Mouse (Mus musculus) limb, embryonic 11.5 days (tissue): Measurements from ENCODE around the gene Rad18. TPM values are rescaled to one million over a fixed set of nuclear protein-coding genes. Genes with fewer than 3 reads are reported as not detected.

Experiments used
- ATAC-seq: fragments of 200-750 bp; cut with Nextera tagmentation; 2 replicates; pipeline ENCODE4 v1.8.0; 2017; ENCODE audit warnings: low read depth; ENCODE audit not compliant: insufficient number of reproducible peaks, low FRiP score, low TSS enrichment
- DNase-seq: peaks from one replicate; pipeline ENCODE4 v3.0.0-alpha.2; 2015; ENCODE audit warnings: low spot score
- H3K27ac ChIP-seq: fragments of 300-500 bp; sonication (generic); replicated peaks from 2 replicates; pipeline ENCODE4 v1.5.1; 2014; ENCODE audit warnings: low read depth, mild to moderate bottlenecking, low read length
- H3K27me3 ChIP-seq: fragments of 300-500 bp; sonication (generic); 2 replicates; pipeline ENCODE4 v1.6.1; 2014; ENCODE audit warnings: mild to moderate bottlenecking, low read length, mixed read lengths; ENCODE audit not compliant: control insufficient read depth, insufficient read depth
- H3K36me3 ChIP-seq: fragments of 300-500 bp; sonication (generic); 2 replicates; pipeline ENCODE4 v1.6.1; 2014; ENCODE audit warnings: mild to moderate bottlenecking, low read length, moderate library complexity, mixed read lengths; ENCODE audit not compliant: control insufficient read depth, insufficient read depth
- H3K4me1 ChIP-seq: fragments of 300-500 bp; sonication (generic); 2 replicates; pipeline ENCODE4 v1.6.1; 2014; ENCODE audit warnings: low read length, mixed read lengths; ENCODE audit not compliant: control insufficient read depth, insufficient read depth
- H3K4me2 ChIP-seq: fragments of 300-500 bp; sonication (generic); 2 replicates; pipeline ENCODE4 v1.6.1; 2014; ENCODE audit warnings: low read depth, mild to moderate bottlenecking, moderate library complexity; ENCODE audit not compliant: severe bottlenecking
- H3K4me3 ChIP-seq: fragments of 300-500 bp; sonication (generic); 2 replicates; pipeline ENCODE4 v1.5.1; 2014; ENCODE audit warnings: low read depth, low read length
- H3K9ac ChIP-seq: fragments of 300-500 bp; sonication (generic); 2 replicates; pipeline ENCODE4 v1.6.1; 2014; ENCODE audit warnings: mild to moderate bottlenecking, low read length
- H3K9me3 ChIP-seq: fragments of 300-500 bp; sonication (generic); 2 replicates; pipeline ENCODE4 v1.6.1; 2016; ENCODE audit warnings: low read length; ENCODE audit not compliant: control insufficient read depth
- WGBS: fragments of 180-500 bp; shearing (Covaris S2); extraction: QIAGEN DNeasy Blood & Tissue Kit; methylation state at CpG from one replicate; pipeline ENCODE4 v1.1.7; 2014; 5-methylcytosine and 5-hydroxymethylcytosine counted together
- polyA plus RNA-seq: library from polyadenylated mRNA; unstranded; fragments of >200 nt; fragmentation: Nextera tagmentation; extraction: Ambion mirVana; gene quantifications from 2 replicates; pipeline ENCODE4 v1.2.1, GENCODE M21; 2014

Gene Rad18
- polyA plus RNA-seq, 1 experiment from 2014 or later = 43.2 TPM

- ATAC-seq = no peak
- DNase-seq = no peak
- WGBS = 88% methylated on average over 4 of the region's 4 CpGs
Observed at GRCm38 (mm10) chr6:112586999-112587398, 109.5 kb downstream of the Rad18 start.

GRCm38 (mm10) chr6:112584961-112585360 is 111.5 kb downstream of the Rad18 start:
- no peak overlapping the region for H3K9ac ChIP-seq
- ATAC-seq = no peak
- H3K4me3 ChIP-seq = no peak overlapping the region
- no peaks in the 10 kb centered on the region for H3K4me1 ChIP-seq
- no peak overlapping the region for H3K4me2 ChIP-seq
- 79% methylated on average over 5 of the region's 5 CpGs for WGBS
- H3K36me3 ChIP-seq = no peaks in the 10 kb centered on the region
- no peak overlapping the region for H3K27ac ChIP-seq
- H3K27me3 ChIP-seq = no peaks in the 10 kb centered on the region
- H3K9me3 ChIP-seq = no peaks in the 10 kb centered on the region
- no peak for DNase-seq

More at GRCm38 (mm10) chr6:112586999-112587398, 109.5 kb downstream of the Rad18 start:
- no peaks in the 10 kb centered on the region for H3K27me3 ChIP-seq
- H3K4me1 ChIP-seq = no peaks in the 10 kb centered on the region
- no peaks in the 10 kb centered on the region for H3K9me3 ChIP-seq
- no peak overlapping the region for H3K4me3 ChIP-seq
- H3K27ac ChIP-seq = no peak overlapping the region
- no peak overlapping the region for H3K4me2 ChIP-seq
- H3K9ac ChIP-seq = no peak overlapping the region
- no peaks in the 10 kb centered on the region for H3K36me3 ChIP-seq

DNA sequence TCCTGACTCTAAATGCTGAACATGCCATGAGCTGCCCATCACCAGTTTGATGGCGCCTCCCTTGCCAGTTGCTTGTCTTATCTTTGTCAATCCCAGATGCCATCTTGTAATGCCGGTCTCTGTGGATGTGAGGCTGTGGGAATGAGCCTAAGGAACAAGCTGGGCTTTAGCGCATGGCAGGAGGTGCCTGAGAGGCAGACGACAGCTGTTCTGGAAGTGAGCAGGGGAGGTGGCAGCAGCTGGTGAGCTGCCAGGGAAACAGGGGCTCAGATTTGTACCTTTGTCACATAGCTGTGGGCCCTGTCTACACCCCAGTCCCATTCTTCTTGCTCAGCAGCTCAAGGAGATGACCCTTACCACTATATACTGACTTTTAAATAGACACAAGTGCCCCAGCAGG is 114.5 kb downstream of the Rad18 start:
- no peak for ATAC-seq
- no peaks in the 10 kb centered on the region for H3K9me3 ChIP-seq
- no peaks in the 10 kb centered on the region for H3K27me3 ChIP-seq
- no peaks in the 10 kb centered on the region for H3K36me3 ChIP-seq
- no peak overlapping the region for H3K9ac ChIP-seq
- DNase-seq = no peak
- no peak overlapping the region for H3K4me3 ChIP-seq
- no peaks in the 10 kb centered on the region for H3K4me1 ChIP-seq
- H3K27ac ChIP-seq = no peak overlapping the region
- 75% methylated on average over 4 of the region's 4 CpGs for WGBS
- no peak overlapping the region for H3K4me2 ChIP-seq

- no peak overlapping the region for H3K4me3 ChIP-seq
- H3K4me1 ChIP-seq = no peaks in the 10 kb centered on the region
- H3K4me2 ChIP-seq = no peak overlapping the region
- no peak overlapping the region for H3K9ac ChIP-seq
- WGBS = 83% methylated on average over 5 of the region's 5 CpGs
- H3K36me3 ChIP-seq = no peaks in the 10 kb centered on the region
- H3K27ac ChIP-seq = no peak overlapping the region
- no peaks in the 10 kb centered on the region for H3K27me3 ChIP-seq
- H3K9me3 ChIP-seq = no peaks in the 10 kb centered on the region
- ATAC-seq = no peak
- DNase-seq = no peak
Observed at GRCm38 (mm10) chr6:112577198-112577597, 119.3 kb downstream of the Rad18 start.

- ATAC-seq = no peak
- no peak for DNase-seq
- 79% methylated on average over 3 of the region's 3 CpGs for WGBS
- no peak overlapping the region for H3K4me3 ChIP-seq
- H3K9me3 ChIP-seq = no peaks in the 10 kb centered on the region
- no peak overlapping the region for H3K4me2 ChIP-seq
- no peaks in the 10 kb centered on the region for H3K4me1 ChIP-seq
- H3K36me3 ChIP-seq = no peaks in the 10 kb centered on the region
- no peak overlapping the region for H3K27ac ChIP-seq
- H3K9ac ChIP-seq = no peak overlapping the region
- H3K27me3 ChIP-seq = no peaks in the 10 kb centered on the region
Observed at GRCm38 (mm10) chr6:112574558-112574957, 121.9 kb downstream of the Rad18 start.

DNA sequence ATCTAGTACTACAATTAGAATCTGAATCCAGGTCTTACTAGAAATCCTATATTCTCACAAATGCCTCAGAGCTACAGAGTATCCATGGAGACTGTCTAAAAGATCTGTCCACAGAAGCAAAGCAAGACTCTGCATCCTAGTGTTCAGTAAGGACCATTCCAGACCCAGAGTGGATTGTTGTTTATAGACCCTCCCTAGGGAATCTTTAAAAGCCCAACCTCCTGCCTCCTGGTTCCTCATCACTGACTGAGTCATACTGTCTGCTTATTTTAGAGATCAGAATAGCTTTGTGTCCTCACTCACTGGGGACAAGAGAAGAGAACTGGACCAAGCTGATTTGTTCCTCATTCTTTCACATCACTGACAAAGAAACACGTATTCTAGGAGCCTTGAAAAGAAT is 126.1 kb downstream of the Rad18 start:
- Histone ChIP-seq H3K4me3 (no peak overlapping the region), H3K27ac (no peak overlapping the region), H3K4me1 (no peaks in the 10 kb centered on the region), H3K27me3 (no peaks in the 10 kb centered on the region), H3K9me3 (no peaks in the 10 kb centered on the region), H3K9ac (no peak overlapping the region), H3K4me2 (no peak overlapping the region), H3K36me3 (no peaks in the 10 kb centered on the region)
- WGBS = 86% methylated on average over 1 of the region's 1 CpGs
- DNase-seq (no peak), ATAC-seq (no peak)

Other genes with a start within 250 kb of the Rad18 start
- 0.13 and 0.38 TPM in 2 replicates for gene Cav3, start 237.2 kb downstream of the Rad18 start, polyA plus RNA-seq
- 0.17 and 0.21 TPM in 2 replicates for gene Oxtr, start 206.7 kb downstream of the Rad18 start, polyA plus RNA-seq